Mouse (Mus musculus) kidney, postnatal 0 days (tissue): ENCODE measurements around the gene Slc13a2. TPM values are rescaled to one million over a fixed set of nuclear protein-coding genes. Genes with fewer than 3 reads are reported as not detected.
A peak's percentile ranks its signal among the peaks of the same experiment; 100 is the strongest.

ENCODE experiments used
- ATAC-seq: fragments of 200-750 bp; cut with Nextera tagmentation; replicated peaks from 2 replicates; pipeline ENCODE4 v1.8.0; 2017; ENCODE audit warnings: low read depth, moderate number of reproducible peaks, moderate TSS enrichment, moderate library complexity; ENCODE audit not compliant: low FRiP score
- DNase-seq: peaks from one replicate; pipeline ENCODE4 v3.0.0-alpha.2; 2016; ENCODE audit warnings: low spot score
- H3K27ac ChIP-seq: fragments of 300-500 bp; sonication (generic); 2 replicates; pipeline ENCODE4 v1.5.1; 2014; ENCODE audit warnings: mild to moderate bottlenecking
- H3K27me3 ChIP-seq: fragments of 300-500 bp; sonication (generic); 2 replicates; pipeline ENCODE4 v1.6.1; 2014; ENCODE audit warnings: low read length, mixed read lengths; ENCODE audit not compliant: insufficient read depth
- H3K36me3 ChIP-seq: fragments of 300-500 bp; sonication (generic); 2 replicates; pipeline ENCODE4 v1.6.1; 2014; ENCODE audit warnings: low read length, mixed read lengths; ENCODE audit not compliant: insufficient read depth
- H3K4me1 ChIP-seq: fragments of 300-500 bp; sonication (generic); replicated peaks from 2 replicates; pipeline ENCODE4 v1.6.1; 2014; ENCODE audit warnings: antibody characterized with exemption, low read length, mixed read lengths; ENCODE audit not compliant: insufficient read depth
- H3K4me2 ChIP-seq: fragments of 300-500 bp; sonication (generic); 2 replicates; pipeline ENCODE4 v1.6.1; 2014; ENCODE audit warnings: mild to moderate bottlenecking, low read length, moderate library complexity, mixed read lengths
- H3K4me3 ChIP-seq: fragments of 300-500 bp; sonication (generic); replicated peaks from 2 replicates; pipeline ENCODE4 v1.5.1; 2014; ENCODE audit warnings: low read depth, low read length
- H3K9ac ChIP-seq: fragments of 300-500 bp; sonication (generic); 2 replicates; pipeline ENCODE4 v1.6.1; 2014; ENCODE audit warnings: low read depth, low read length
- H3K9me3 ChIP-seq: fragments of 300-500 bp; sonication (generic); replicated peaks from 2 replicates; pipeline ENCODE4 v1.6.1; 2016; ENCODE audit warnings: low read length, inconsistent platforms, mixed read lengths
- CTCF ChIP-seq: IDR thresholded peaks from 2 replicates; pipeline ENCODE4 v1.5.1; 2016; ENCODE audit warnings: antibody characterized with exemption, low read depth, mild to moderate bottlenecking, moderate library complexity
- WGBS: fragments of 180-500 bp; shearing (Covaris S2); extraction: QIAGEN DNeasy Blood & Tissue Kit; methylation state at CpG from one replicate; pipeline ENCODE4 v1.1.7; 2014; 5-methylcytosine and 5-hydroxymethylcytosine counted together
- polyA plus RNA-seq: library from polyadenylated mRNA; unstranded; fragments of >200 nt; fragmentation: Nextera tagmentation; extraction: Ambion mirVana; gene quantifications from 2 replicates; pipeline ENCODE4 v1.2.1, GENCODE M21; 2015

Gene Slc13a2
- polyA plus RNA-seq, 1 experiment from 2014 or later, result 6.6 TPM

DNA sequence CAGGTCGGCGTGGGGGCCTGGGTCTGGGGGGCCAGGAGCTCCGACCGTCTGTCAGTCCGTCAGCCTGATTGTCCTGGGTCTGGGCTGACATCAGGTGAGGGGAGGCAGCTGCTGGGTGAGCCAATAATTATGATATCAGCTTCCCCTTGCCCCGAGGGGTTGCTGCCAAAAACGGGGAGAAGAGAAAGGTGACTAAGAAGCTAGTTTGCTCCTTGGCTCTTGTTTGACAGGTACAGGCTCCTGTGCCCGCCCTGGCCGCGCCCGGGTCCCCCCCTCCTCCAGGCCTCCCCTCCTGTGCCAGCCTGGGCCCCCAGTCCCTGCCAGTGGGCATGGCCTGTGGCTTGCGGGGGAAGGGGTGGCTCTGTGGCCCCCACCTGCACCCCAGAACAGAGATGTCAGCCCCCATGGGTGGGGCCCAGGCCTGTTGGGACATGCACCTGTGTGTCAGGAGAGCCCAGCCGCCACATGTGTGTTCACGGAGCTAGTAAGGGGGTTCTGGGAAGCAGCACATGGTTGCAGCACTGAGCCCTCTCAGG lies 35.4 kb downstream of the Slc13a2 start, which contains the start of gene Foxn1:
Foxn1 (minus strand) TSS at position 51 of the 536 bp plus-strand sequence.
- Histone ChIP-seq H3K9ac (no peak within 1 kb of the TSS), H3K4me3 (no peak within 1 kb of the TSS), H3K4me2 (no peak within 1 kb of the TSS), H3K27me3 (no peaks in the 10 kb centered on the region), H3K9me3 (no peaks in the 10 kb centered on the region), H3K36me3 (no peaks in the 10 kb centered on the region), H3K27ac (no peak within 1 kb of the TSS), H3K4me1 (no peaks in the 10 kb centered on the region)
- TF ChIP-seq CTCF, result no peak
- ATAC-seq (no peak), DNase-seq (no peak)
- WGBS, result 64% methylated on average over 14 of the region's 14 CpGs

DNA sequence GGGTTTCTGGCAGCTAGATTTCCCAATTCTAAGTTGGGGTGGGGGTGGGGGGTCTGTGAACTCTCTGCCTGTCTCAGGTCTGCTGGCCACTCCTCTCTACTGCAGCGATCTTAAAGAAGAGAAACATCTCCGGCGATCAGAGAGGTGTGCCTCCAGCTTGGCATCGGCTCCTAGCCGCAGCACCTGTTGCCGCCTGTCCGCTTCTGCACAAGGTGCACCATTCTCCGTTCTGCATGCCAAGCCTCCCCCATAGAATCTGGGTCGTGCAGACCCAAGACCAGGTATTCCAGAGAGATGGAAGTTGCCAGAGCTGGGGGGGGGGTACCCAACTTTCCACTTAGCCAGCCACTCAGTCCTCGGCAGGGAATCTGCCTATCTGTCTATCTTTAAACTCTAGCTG lies 36.2 kb downstream of the Slc13a2 start:
- H3K36me3 ChIP-seq, result no peaks in the 10 kb centered on the region
- no peak overlapping the region for H3K27ac ChIP-seq
- no peak for DNase-seq
- no peak overlapping the region for H3K4me2 ChIP-seq
- H3K9ac ChIP-seq, result no peak overlapping the region
- H3K4me3 ChIP-seq, result no peak overlapping the region
- H3K27me3 ChIP-seq, result no peaks in the 10 kb centered on the region
- WGBS, result 77% methylated on average over 10 of the region's 10 CpGs
- H3K4me1 ChIP-seq, result no peaks in the 10 kb centered on the region
- ATAC-seq, result no peak
- no peak for TF ChIP-seq CTCF
- no peaks in the 10 kb centered on the region for H3K9me3 ChIP-seq

DNA sequence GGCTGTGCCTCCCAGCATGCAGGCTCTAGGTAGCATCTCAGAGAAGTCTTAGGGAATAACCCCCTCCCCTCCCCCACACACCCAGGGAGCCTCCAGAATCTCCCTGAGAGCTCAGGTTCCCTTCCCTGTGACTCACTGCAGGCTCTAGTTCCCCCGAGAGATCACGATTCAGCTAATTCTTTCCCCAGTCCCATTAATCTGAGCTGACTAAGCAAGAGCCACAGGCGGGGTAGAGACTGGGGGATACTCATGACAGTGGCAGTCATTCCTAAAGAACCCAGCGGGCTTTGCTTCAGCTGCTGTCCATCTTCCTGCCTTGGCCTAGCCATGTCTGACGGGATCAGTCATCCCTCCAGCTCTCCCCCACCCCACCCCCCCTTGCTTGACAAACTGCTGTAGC lies 39.3 kb downstream of the Slc13a2 start:
- no peak for TF ChIP-seq CTCF
- no peak; the same call in 1 of the 2 replicates for ATAC-seq
- 22% methylated on average over 5 of the region's 5 CpGs for WGBS

DNA sequence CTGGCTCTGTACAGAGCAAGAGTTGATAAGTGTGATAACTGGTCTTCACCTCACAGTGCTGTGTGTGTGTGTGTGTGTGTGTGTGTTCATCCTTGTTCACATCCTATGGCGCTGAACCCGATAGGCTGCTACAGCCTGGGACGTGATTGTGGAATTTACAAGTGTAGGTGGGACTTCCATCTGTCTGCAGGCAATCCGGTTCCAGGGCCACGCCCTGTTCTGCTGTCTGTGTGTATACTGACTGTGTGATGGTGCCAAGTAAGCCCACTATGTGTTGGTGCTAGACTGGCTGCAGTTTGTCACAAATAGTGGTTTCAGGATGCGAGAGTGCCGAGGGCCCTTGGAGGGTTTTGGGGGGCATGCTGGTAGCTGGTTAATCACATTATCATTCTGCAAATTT lies 39.7 kb downstream of the Slc13a2 start:
- WGBS, result 67% methylated on average over 7 of the region's 7 CpGs
- DNase-seq (no peak), ATAC-seq (no peak)
- Histone ChIP-seq H3K4me1 (0 out of 2 replicates have a peak, but pooled peaks cover under 1% of the 10 kb centered on the region), H3K27me3 (no peaks in the 10 kb centered on the region), H3K9ac (no peak overlapping the region), H3K9me3 (no peaks in the 10 kb centered on the region), H3K27ac (no peak overlapping the region), H3K36me3 (no peaks in the 10 kb centered on the region), H3K4me2 (no peak overlapping the region), H3K4me3 (no peak overlapping the region)
- no peak for TF ChIP-seq CTCF

More for the DNA sequence above, 39.3 kb downstream of the Slc13a2 start:
- Histone ChIP-seq H3K9ac (no peak overlapping the region), H3K27ac (no peak overlapping the region), H3K4me2 (no peak overlapping the region), H3K36me3 (no peaks in the 10 kb centered on the region), H3K27me3 (no peaks in the 10 kb centered on the region), H3K4me3 (no peak overlapping the region), H3K9me3 (no peaks in the 10 kb centered on the region), H3K4me1 (no peaks in the 10 kb centered on the region)
- peak; percentile 65 for DNase-seq

DNA sequence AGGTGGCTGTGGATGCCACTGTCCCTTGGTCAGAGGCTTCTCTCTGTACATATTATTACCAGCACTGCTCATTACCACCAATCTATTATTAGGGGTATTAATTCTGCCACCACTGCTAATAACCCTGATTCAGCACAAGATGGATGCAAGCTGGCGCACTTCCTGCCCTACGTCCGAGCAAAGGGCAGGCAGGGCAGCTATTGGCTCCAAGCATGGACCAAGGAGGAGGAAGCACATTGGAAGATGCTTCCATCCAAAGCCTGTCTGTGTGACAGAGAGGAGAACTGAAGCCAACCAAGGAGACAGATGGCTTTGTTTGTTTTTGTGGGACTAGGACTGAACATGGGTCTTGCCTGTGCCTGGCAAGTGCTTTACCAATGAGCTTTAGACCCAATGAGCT lies 41.0 kb downstream of the Slc13a2 start:
- H3K27ac ChIP-seq, result no peak overlapping the region
- no peak overlapping the region for H3K4me2 ChIP-seq
- H3K36me3 ChIP-seq, result no peaks in the 10 kb centered on the region
- H3K4me3 ChIP-seq, result no peak overlapping the region
- H3K27me3 ChIP-seq, result no peaks in the 10 kb centered on the region
- TF ChIP-seq CTCF, result no peak
- 73% methylated on average over 3 of the region's 3 CpGs for WGBS
- H3K9me3 ChIP-seq, result no peaks in the 10 kb centered on the region
- 0 out of 2 replicates have a peak, but pooled peaks cover 4% of the 10 kb centered on the region for H3K4me1 ChIP-seq
- ATAC-seq (no peak), DNase-seq (no peak)
- no peak overlapping the region for H3K9ac ChIP-seq

DNA sequence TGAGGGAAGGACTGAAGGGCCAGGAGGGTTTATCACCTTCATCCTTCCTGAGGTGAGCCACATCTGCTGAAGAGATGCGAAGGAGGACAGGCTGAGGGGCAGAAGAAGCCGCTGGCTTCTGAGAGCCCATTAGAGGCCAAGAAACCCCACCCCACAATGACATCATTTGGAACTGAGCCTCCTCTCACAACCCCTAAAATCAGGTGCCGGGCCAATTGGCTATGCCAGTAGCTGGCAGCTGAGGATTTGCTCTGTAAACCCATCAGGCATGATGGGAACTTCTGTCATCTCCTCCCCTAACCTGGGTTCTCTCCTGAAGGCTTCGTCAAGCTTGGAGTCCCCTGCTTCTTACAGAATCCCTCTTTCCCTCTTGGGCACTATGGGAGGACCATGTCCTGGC lies 41.7 kb downstream of the Slc13a2 start:
- no peaks in the 10 kb centered on the region for H3K9me3 ChIP-seq
- H3K36me3 ChIP-seq, result no peaks in the 10 kb centered on the region
- H3K4me3 ChIP-seq, result no peak overlapping the region
- ATAC-seq (no peak), DNase-seq (no peak)
- H3K27me3 ChIP-seq, result no peaks in the 10 kb centered on the region
- H3K4me2 ChIP-seq, result no peak overlapping the region
- no peak overlapping the region for H3K9ac ChIP-seq
- WGBS, result 60% methylated on average over 4 of the region's 4 CpGs
- TF ChIP-seq CTCF, result no peak
- no peak overlapping the region for H3K27ac ChIP-seq
- H3K4me1 ChIP-seq, result peaks cover 4% of the 10 kb centered on the region; the same call in 1 of the 2 replicates
